ENCODE assay signal across 14 mouse cellular contexts in genomic region chr5:28239829-28240228, GRCm38 (mm10). TPM values are rescaled to one million over a fixed set of nuclear protein-coding genes. Genes with fewer than 3 reads are reported as not detected.
"Had no signal": no experiment of that assay in that cellular context is flagged by ENCODE, and none has a peak within 500 bp of the region (broad histone marks: within the 10 kb centered on the region; RNA-seq: fewer than 3 reads in every experiment).

No protein-coding gene starts in this region.

- DNase-seq: kidney, postnatal 10 days; kidney, postnatal 36 days; liver; lung, adult 18-20 months; lung, postnatal 10 days; lung, postnatal 4 days; midbrain, embryonic 14.5 days; right cerebral cortex, adult 18-20 months; right cerebral cortex, postnatal 25 days; spleen, adult 18-20 months; thymus, postnatal 25 days had no signal

RNA-seq across cellular contexts. Expression of gene Cnpy1, which starts 5.8 kb away (rescaled TPM):
- total RNA-seq: left cerebral cortex, postnatal 25 days; megakaryocyte progenitor cell, adult 5-6 weeks; megakaryocyte-erythroid progenitor cell, adult 5-6 weeks had no signal
